Mouse (Mus musculus): ENCODE measurements around the gene Utrn.

- TF ChIP-seq POLR2A (IDR thresholded peaks at IDR 0.05; ENCODE audit: extremely low read depth, insufficient read depth, low read length), result no peak
- no peak for TF ChIP-seq CTCF (IDR thresholded peaks at IDR 0.05; ENCODE audit: extremely low read depth, insufficient read depth, low read length)
These were observed 295.6 kb downstream of the Utrn start for GRCm38 (mm10) chr10:12573601-12574000.

Measured in cortical plate, adult 2 months (tissue).